In the genomic region with DNA sequence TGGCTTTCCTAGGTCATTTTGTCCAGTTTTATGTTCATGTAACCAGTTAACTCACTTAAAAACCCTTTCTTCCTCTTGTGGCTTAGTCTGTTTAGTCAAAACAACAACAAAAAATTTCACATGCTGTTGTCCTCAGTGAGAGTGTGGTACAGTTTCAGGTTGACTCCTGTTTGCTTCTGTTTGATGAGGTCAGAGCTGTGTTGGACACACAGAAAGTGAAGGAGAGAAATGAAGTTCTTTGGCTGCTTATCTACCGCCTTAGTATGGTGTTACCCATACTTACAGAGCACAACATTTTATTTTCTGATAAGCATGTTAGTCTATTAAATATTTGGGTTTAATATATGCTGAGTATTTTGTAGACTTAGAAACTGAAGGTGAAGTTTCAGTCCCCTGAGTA, we compare ENCODE assay signal across 21 mouse cellular contexts. TPM values are rescaled to one million over a fixed set of nuclear protein-coding genes. Genes with fewer than 3 reads are reported as not detected.
DNase-seq lines count a peak whose midpoint lies in the region; ATAC-seq and TF ChIP-seq lines count a peak whose summit lies in the region.
"Had no signal": no experiment of that assay in that cellular context is flagged by ENCODE, and none has a peak within 500 bp of the region (broad histone marks: within the 10 kb centered on the region; RNA-seq: fewer than 3 reads in every experiment).

No protein-coding gene starts in this region.

- no peaks in the 10 kb centered on the region for H3K27me3 ChIP-seq in liver, embryonic 11.5 days (replicated peaks; ENCODE audit: control insufficient read depth, insufficient read depth, low read length)
- H3K27me3 ChIP-seq in liver, embryonic 13.5 days = no peaks in the 10 kb centered on the region
- H3K27me3 ChIP-seq: forebrain, embryonic 15.5 days; heart, embryonic 15.5 days had no signal

- H3K4me3 ChIP-seq in liver, embryonic 11.5 days (ENCODE audit: low read depth, low read length) = no peak overlapping the region
- H3K4me3 ChIP-seq in liver, embryonic 13.5 days (replicated peaks) = no peak overlapping the region
- H3K4me3 ChIP-seq in lung, adult 2 months (replicated peaks; ENCODE audit: extremely low read depth, low read depth, low read length) = no peak overlapping the region
- H3K4me3 ChIP-seq: embryonic facial prominence, embryonic 10.5 days; erythroblast, embryonic 14.5 days; forebrain, embryonic 15.5 days; heart, adult 2 months; heart, embryonic 15.5 days; hindbrain, embryonic 10.5 days had no signal

- no peaks in the 10 kb centered on the region for H3K9me3 ChIP-seq in liver, embryonic 11.5 days (ENCODE audit: control insufficient read depth, low read length)
- H3K9me3 ChIP-seq in liver, embryonic 13.5 days (replicated peaks) = no peaks in the 10 kb centered on the region
- H3K9me3 ChIP-seq: embryonic facial prominence, embryonic 10.5 days; forebrain, embryonic 15.5 days; heart, embryonic 15.5 days; hindbrain, embryonic 10.5 days had no signal

- H3K9ac ChIP-seq in liver, embryonic 11.5 days (ENCODE audit: low read depth, low read length) = no peak overlapping the region
- H3K9ac ChIP-seq in liver, embryonic 13.5 days = peak overlapping the region; percentile 23; the same call in 1 of the 2 replicates
- H3K9ac ChIP-seq: forebrain, embryonic 15.5 days; heart, embryonic 15.5 days; hindbrain, embryonic 14.5 days had no signal

- WGBS in liver, embryonic 11.5 days = 69% methylated on average over 1 of the region's 1 CpGs
- 45% methylated on average over 1 of the region's 1 CpGs for WGBS in liver, embryonic 13.5 days (ENCODE audit: insufficient replicate concordance)
- WGBS in lung, adult 2 months = 36% methylated on average over 1 of the region's 1 CpGs

- ATAC-seq in liver, embryonic 11.5 days (replicated peaks; ENCODE audit: low FRiP score) = peak; percentile 46; the same call in 1 of the 2 replicates
- ATAC-seq in erythroblast, adult 5-6 weeks (replicated peaks; ENCODE audit: low FRiP score, poor library complexity, severe bottlenecking) = 0 out of 2 replicates have a peak, but pooled peaks have one; percentile 26
- peak; percentile 70 for ATAC-seq in liver, embryonic 13.5 days (ENCODE audit: low read depth)
- peak; percentile 54 for ATAC-seq in megakaryocyte progenitor cell, adult 5-6 weeks (replicated peaks; ENCODE audit: poor library complexity)
- ATAC-seq: forebrain, embryonic 15.5 days had no signal

- peaks cover 8% of the 10 kb centered on the region for H3K36me3 ChIP-seq in liver, embryonic 11.5 days (ENCODE audit: control insufficient read depth, insufficient read depth, low read length)
- peaks cover 39% of the 10 kb centered on the region for H3K36me3 ChIP-seq in liver, embryonic 13.5 days
- H3K36me3 ChIP-seq: forebrain, embryonic 15.5 days; heart, embryonic 15.5 days had no signal

- DNase-seq in liver, embryonic 11.5 days (ENCODE audit: low spot score) = no peak
- no peak for DNase-seq in liver
- no peak for DNase-seq in liver, embryonic 13.5 days
- DNase-seq in lung, adult 2 months = no peak
- DNase-seq in spleen, postnatal 10 days (ENCODE audit: low spot score in 2 of 2) = no peak
- DNase-seq in left cerebral cortex, adult 9 months (ENCODE audit: low spot score in 2 of 2) = no peak
- DNase-seq: adrenal gland, postnatal 14 days; cerebellum, adult 11-12 months; cerebellum, adult 9-11 months; gastrocnemius, postnatal 14 days; heart, postnatal 14 days had no signal

- no peak for TF ChIP-seq POLR2A in lung, adult 2 months (IDR thresholded peaks at IDR 0.05; ENCODE audit: borderline replicate concordance, extremely low read depth, low read depth, low read length)

- no peak overlapping the region for H3K27ac ChIP-seq in liver, embryonic 11.5 days (ENCODE audit: low read depth, low read length)
- H3K27ac ChIP-seq in liver, embryonic 13.5 days = no peak overlapping the region; the same call in 1 of the 2 replicates
- H3K27ac ChIP-seq: embryonic facial prominence, embryonic 10.5 days; forebrain, embryonic 15.5 days; heart, embryonic 15.5 days; hindbrain, embryonic 10.5 days; hindbrain, embryonic 14.5 days had no signal

- peaks cover 39% of the 10 kb centered on the region; the same call in 1 of the 2 replicates for H3K4me1 ChIP-seq in liver, embryonic 11.5 days (replicated peaks; ENCODE audit: control insufficient read depth, insufficient read depth, low read length)
- H3K4me1 ChIP-seq in liver, embryonic 13.5 days (replicated peaks) = peaks cover 85% of the 10 kb centered on the region
- H3K4me1 ChIP-seq in lung, adult 2 months (ENCODE audit: control insufficient read depth, insufficient read depth, low read length) = peaks cover 68% of the 10 kb centered on the region

- no peak overlapping the region for H3K4me2 ChIP-seq in liver, embryonic 11.5 days
- no peak overlapping the region for H3K4me2 ChIP-seq in liver, embryonic 13.5 days
- H3K4me2 ChIP-seq: forebrain, embryonic 15.5 days; heart, embryonic 11.5 days; heart, embryonic 15.5 days; hindbrain, embryonic 14.5 days had no signal

- no peak for TF ChIP-seq CTCF in lung, adult 2 months (IDR thresholded peaks at IDR 0.05; ENCODE audit: insufficient read depth, low read length)

RNA-seq across cellular contexts. Expression of gene Ctnnb1, which starts 14.7 kb away (rescaled TPM):
- 326 TPM in 2 replicates for polyA plus RNA-seq in liver, embryonic 11.5 days (2014; fragmentation: Nextera tagmentation; extraction: Ambion mirVana)
- 138 and 172 TPM in 2 replicates for total RNA-seq in erythroblast, adult 5-6 weeks (2015; ENCODE audit: low replicate concordance)
- 182 and 196 TPM in 2 replicates for total RNA-seq in erythroblast, adult 5-6 weeks (2017; ENCODE audit: low replicate concordance)
- polyA plus RNA-seq in liver, embryonic 13.5 days (2015; fragmentation: Nextera tagmentation; extraction: Ambion mirVana) = 103 and 119 TPM in 2 replicates
- total RNA-seq in megakaryocyte progenitor cell, adult 5-6 weeks (2015) = 308 and 319 TPM in 2 replicates
- 339 and 406 TPM in 2 replicates for total RNA-seq in megakaryocyte progenitor cell, adult 5-6 weeks (2017)
- polyA plus RNA-seq in lung, adult 2 months (2012; rRNA removed) = 149 and 203 TPM in 2 replicates
